Mouse (Mus musculus) frontal cortex, postnatal 14 days (tissue): Measurements from ENCODE around the gene Sp8.

Experiments used
- DNase-seq, 2 experiments: peaks; one replicate each; pipeline ENCODE4 v3.0.0; 2022; ENCODE audit warnings: low spot score in 2 of 2

Gene Sp8

GRCm38 (mm10) chr12:118848496-118849202 lies 2.5 kb downstream of the Sp8 start:
- no peak for DNase-seq

GRCm38 (mm10) chr12:118849203-118849861 lies 3.2 kb downstream of the Sp8 start:
- DNase-seq, result no peak

GRCm38 (mm10) chr12:118849996-118850395 lies 3.9 kb downstream of the Sp8 start:
- no peak for DNase-seq

GRCm38 (mm10) chr12:118850851-118851410 lies 4.8 kb downstream of the Sp8 start:
- DNase-seq, result no peak

GRCm38 (mm10) chr12:118853331-118853730 lies 7.2 kb downstream of the Sp8 start:
- no peak for DNase-seq

GRCm38 (mm10) chr12:118854401-118854800 lies 8.3 kb downstream of the Sp8 start:
- no peak for DNase-seq

GRCm38 (mm10) chr12:118854831-118855453 lies 8.8 kb downstream of the Sp8 start:
- no peak for DNase-seq

- DNase-seq, result no peak
These were observed 10.0 kb downstream of the Sp8 start for GRCm38 (mm10) chr12:118856151-118856550.

- DNase-seq, result no peak
These were observed 26.5 kb downstream of the Sp8 start for GRCm38 (mm10) chr12:118872673-118873072.

GRCm38 (mm10) chr12:118882790-118883189 lies 36.7 kb downstream of the Sp8 start:
- no peak for DNase-seq

GRCm38 (mm10) chr12:118887964-118888363 lies 41.8 kb downstream of the Sp8 start:
- no peak for DNase-seq
